Mouse (Mus musculus) gastrocnemius, adult 8-10 months (tissue): ENCODE measurements around the gene Sh3d21. TPM values are rescaled to one million over a fixed set of nuclear protein-coding genes. Genes with fewer than 3 reads are reported as not detected.
A peak's percentile ranks its signal among the peaks of the same experiment; 100 is the strongest.

Experiments
- DNase-seq, 2 experiments: peaks; one replicate each; pipeline ENCODE4 v3.0.0; 2022; ENCODE audit warnings: low spot score in 2 of 2
- total RNA-seq, 4 experiments: library from RNA; stranded (reverse); gene quantifications; 2 replicates each; pipeline ENCODE4 v1.2.4; 2022

Sh3d21 gene
- total RNA-seq, 4 experiments from 2014 or later = 0.46 to 0.86 (median 0.68) TPM

DNA sequence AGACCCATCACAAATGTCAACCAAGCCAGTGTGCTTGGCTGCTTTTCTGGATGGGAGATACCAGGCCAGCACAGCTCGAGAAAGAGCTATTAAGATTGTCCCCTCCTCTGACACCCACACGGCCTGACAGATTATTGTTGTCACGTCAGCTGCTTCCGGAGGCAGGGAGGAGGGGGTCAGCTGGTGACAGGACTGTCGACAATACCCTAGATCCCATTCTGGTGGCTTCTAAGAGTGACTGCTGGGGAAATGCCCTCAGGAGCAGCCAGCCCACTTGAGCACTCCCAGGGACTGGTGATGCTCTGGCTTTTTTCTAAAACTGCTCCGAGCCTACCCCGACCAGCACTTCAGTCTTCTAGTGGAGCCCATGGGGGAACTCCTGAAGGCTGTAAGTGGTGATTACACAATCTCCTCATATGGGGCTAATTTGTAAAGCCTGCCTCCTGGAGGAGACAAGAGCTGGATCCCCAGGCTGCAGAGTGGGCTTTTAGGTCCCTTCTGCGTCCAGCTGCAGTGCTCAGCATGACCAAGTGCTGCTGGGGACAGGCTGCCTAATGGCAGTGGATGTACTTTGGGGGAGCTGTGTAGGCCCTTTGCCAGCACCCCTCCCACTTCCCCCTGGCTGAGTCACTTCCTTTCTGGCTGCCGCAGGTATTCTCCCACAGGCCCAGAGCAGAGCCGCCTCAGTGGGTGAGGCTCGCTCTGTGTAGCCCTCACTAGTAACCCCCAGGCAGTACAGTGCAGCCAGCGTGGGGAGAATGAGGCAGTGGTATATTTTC lies 52.7 kb downstream of the Sh3d21 start:
- peak; percentile 81 to 84 for DNase-seq

DNA sequence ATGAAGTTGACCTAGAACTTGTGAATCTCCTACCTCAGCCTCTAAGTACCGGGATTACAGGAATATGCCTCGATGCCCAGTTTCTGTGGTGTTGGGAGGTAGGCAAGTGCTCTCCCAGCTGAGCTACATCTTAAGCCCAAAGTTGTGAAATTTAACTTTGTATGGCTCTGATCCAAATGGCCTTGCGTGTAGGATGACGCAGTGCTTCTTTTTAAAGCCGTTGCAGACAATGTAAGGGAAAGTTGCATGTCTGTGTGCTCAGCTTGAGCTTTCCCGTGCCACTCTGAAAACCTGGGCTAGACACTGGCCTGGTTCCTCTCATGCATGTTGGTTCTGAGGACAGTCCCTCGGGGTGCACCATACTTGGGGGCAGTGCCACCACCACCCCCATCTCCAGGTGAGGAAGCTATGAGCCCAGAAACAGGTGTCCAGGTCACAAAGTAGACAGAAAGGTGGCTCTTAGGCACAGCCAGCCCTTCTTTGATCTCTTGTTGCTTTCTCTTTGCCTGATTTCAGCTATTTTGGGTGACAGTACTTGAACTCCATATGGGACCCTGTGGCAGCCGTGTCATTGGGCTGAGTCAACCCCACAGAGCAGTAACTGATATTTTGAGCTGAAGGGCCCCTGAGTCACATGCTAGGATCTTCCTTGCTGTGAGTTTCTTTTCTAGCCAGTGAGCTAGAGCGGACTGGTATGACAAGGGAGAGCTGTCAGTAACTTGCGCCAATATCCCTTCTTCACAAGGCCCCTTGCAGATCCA lies 53.5 kb downstream of the Sh3d21 start:
- DNase-seq = no peak

DNA sequence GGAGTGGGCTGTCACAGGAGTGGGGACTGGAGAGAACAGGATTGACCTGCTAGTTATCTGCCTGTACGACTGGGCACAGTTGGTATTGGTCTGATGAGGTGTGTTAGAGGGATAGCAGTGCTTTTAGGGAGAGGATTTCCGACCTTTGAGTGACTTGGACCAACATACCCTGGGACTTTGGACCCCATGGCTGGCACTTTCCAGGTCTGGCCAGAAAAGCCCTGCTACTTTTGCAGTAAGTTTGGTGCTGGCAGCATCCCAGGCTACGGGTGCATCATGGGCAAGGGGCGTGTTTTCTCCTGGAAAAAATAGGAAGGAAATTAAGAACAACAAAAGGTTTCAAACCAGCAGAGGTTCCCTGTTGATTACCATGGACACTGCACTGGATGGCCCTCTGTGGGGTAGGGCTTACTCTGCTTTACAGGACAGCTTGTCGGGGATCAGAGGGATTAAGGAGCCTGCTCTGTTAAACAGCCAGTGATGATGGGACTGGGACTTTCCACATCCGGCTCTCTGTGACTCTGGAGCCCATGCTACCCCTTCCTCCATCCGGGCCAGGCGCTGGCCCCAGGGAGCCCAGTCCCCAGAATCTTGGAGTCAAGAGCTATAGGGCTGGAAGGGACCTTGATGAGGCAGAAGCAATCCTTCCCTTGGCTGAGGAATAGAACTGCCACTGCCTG lies 55.1 kb downstream of the Sh3d21 start:
- no peak for DNase-seq

DNA sequence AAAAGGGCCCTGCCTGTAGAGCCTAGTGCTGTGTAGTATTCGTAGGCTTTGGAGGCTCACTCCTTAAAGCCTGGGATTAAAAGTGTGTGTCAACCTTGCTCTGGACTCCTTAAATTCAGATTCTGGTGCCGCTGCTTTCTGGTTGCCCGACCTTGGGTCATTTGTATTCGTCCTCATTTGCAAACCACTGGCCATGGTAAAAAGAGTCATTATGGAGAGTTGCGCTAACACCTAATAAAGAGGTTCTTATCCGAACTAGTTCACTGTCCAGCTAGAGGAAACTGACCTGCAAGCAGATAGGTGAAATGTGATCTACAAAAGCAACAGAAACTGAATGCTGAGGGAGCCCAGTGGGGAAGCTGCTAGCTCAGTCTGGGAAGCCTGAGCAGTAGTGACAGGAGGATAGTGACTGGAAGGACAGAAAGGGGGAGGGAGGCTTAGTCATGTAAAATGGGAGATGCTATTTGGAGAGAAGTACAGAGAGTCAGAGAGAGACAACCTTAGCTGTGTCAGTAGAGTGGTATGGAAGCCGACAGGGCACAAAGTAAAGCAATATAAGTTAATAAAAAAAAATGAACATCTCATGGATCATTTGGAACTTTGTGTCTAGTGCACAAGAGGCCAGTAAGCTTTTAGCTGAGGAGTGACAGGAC lies 58.0 kb downstream of the Sh3d21 start:
- no peak for DNase-seq

DNA sequence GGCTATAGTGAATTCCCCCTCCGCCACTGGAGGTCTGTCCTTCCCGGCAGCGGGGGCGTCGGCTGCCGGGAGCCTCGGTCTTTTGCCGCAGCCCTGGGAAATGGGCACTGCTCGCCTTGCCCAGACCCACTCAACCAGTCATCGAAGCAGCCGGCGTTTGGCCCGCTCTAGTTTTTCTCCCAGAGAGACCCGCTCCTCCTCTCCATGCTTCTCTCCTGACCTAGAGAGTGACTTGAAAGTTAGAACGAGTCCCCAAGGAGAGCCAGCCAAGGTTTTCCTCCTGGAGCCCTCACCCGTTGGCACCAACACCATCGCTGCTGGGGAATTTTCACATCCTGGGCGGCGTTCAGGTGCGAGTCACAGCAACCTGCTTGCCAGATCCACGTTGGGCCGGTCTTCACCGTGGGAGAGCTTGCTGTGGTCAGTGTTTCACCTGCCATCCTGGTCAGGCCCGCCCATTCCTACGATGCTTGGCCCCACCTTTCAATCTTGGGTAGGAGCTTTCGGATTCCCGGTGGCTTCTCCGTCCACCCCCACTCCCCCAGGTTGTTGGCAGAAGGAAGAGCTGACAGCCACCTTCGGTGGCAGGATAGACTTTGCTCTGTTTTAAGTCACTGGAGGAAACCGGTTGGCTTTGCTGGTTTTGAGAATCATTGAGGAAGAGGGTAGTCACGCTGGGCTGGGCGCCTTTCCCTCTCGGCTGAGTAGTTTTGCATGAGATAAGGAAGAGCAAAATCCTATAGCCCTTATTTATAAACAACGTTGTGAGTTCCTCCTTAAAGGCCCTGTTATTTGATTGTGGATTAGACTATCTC lies 58.8 kb downstream of the Sh3d21 start:
- no peak for DNase-seq

DNA sequence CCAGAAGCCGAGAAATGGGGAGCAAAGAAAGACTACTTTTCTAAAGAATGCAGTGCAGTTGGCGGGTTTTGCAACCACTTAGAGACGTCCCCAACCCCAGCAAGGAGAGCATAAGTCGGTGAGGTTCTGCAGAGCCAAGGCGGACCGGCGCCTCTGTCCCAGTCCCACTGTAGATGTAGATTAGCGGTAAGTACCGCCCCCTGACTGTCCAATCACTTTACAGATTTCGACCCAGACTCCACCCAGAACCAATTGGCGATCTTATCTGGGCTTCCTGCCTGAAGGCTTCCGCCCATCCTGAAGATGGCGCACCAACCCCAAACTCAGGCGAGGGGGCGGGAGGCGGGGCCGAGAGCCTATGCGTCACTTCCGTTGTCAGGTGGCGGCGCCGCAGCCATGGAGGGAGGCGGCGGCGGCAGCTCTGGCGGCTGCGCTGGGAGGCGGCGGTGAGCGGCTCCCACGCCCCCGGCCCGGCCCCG lies 59.7 kb downstream of the Sh3d21 start, which contains the start of gene Stk40:
Gene Stk40 (plus strand): TSS at position 368 of the 479 bp plus-strand sequence.
- DNase-seq = peak; percentile 90 to 93

DNA sequence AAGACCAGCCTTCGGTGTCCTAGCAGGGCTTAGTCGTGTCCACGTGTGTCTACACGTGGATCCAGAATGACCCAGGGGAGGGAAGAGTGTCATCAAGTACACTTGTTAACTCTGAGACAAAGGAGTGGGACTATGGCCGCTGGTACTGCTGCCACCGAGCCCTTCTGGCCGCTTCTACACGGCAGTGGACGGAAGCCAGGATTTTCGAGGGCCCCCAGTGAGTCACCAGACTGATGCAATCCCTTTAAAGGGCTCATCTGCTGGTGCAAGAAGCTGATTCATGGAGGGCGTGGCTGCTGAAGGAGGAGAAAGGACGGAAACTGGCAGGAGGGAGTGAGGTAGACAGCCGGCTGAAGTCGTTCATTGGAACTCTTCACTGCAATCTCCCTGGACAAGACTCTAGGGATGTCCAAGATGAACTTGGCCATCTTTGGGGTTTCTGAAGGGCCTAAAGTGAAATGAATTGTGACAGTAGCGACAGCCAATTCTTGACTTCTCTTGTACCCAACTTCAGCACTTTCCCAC lies 60.2 kb downstream of the Sh3d21 start:
- peak; percentile 86 to 91 for DNase-seq

DNA sequence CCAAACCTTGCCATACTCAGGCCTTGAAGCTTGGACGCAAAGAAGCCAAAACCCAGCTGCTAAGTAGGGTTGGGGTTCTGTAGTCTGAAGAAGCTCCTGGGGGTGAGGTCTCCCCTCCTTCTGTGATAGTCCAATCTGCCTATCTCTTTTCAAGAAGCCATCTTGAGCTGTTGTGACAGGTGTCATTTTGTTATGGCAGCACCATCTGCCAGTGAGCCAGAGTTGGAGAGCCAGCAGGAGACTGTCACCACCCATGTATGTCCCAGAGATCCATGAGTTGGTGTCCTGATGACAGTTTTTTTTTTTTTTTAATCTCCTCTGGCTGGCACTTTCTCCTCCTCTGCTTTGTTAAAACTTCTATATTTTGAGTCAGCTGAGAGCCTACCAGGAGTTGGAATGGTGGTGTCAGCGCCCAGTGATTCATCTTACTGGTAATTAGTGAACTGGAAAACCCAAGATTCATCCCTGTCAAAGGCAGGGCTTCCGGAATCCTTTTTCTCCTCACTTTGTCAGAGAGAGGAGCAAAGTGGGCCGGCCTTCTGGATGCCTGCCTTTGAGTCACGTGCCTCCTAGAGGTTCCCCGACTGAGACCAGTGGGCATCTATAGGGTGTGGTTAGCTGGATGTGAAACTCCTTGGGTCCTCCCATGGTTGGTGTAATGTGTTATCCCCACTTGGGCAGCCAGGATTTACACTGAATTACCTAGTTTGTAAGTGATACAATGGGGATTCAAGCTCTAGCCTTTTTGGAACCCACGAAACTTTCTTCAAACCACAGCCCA lies 61.0 kb downstream of the Sh3d21 start:
- peak in 1 of 2 experiments; percentile 33 for DNase-seq

DNA sequence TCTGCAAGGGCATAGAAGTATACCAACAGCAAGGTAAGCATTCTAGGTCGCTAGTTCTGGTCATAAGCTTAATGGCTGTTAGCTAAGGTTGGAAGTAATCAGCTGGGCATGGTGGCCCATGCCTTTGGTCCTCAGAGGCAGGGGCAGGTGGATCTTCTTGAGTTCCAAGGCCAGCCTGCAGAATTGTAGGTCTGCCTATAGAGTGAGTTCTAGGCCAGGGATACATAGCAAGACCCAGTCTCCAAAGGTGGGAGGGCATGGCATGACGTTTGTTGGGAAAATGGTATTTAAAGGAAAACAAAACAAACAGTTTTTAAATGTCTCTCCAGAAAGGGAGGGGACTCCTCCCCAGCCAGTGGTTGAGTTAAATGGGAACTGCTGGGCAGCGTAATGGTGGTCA lies 62.5 kb downstream of the Sh3d21 start:
- no peak for DNase-seq

Other genes with a start within 250 kb of the Sh3d21 start
- gene Csf3r, start 138.9 kb downstream of the Sh3d21 start, total RNA-seq = under 1 TPM; 0.10 to 0.44 (median 0.36) TPM
- 10 to 100 TPM; 62.8 to 70.5 (median 66.0) TPM for gene Mrps15, start 116.6 kb downstream of the Sh3d21 start, total RNA-seq
- 1 to 10 TPM; 1.2 to 3.2 (median 2.9) TPM for gene Oscp1, start 104.9 kb downstream of the Sh3d21 start, total RNA-seq
- 10 to 100 TPM in 1 of 4 experiments, 1 to 10 TPM in 3; 8.8 to 10.9 (median 9.4) TPM for gene Lsm10, start 66.9 kb downstream of the Sh3d21 start, total RNA-seq
- gene Stk40, start 59.5 kb downstream of the Sh3d21 start, total RNA-seq = 100 to 1,000 TPM; 122 to 135 (median 128) TPM
- 1 to 10 TPM; 2.0 to 4.9 (median 2.6) TPM for gene Eva1b, start 15.7 kb downstream of the Sh3d21 start, total RNA-seq
- gene Thrap3, start 39.3 kb upstream of the Sh3d21 start, total RNA-seq = 100 to 1,000 TPM in 3 of 4 experiments, 10 to 100 TPM in 1; 95.8 to 107 (median 105) TPM
- gene Map7d1, start 92.9 kb upstream of the Sh3d21 start, total RNA-seq = 100 to 1,000 TPM; 138 to 195 (median 173) TPM
- gene Trappc3, start 98.8 kb upstream of the Sh3d21 start, total RNA-seq = 10 to 100 TPM; 19.7 to 23.2 (median 22.3) TPM
- gene Col8a2, start 123.3 kb upstream of the Sh3d21 start, total RNA-seq = 1 to 10 TPM in 2 of 4 experiments, under 1 TPM in 2; 0.46 to 1.6 (median 1.1) TPM
- gene Adprhl2, start 158.2 kb upstream of the Sh3d21 start, total RNA-seq = 1 to 10 TPM; 8.1 to 9.5 (median 9.0) TPM
- gene Tekt2, start 162.2 kb upstream of the Sh3d21 start, total RNA-seq = under 1 TPM in 3 of 4 experiments, not detected in 1; 0.17 to 0.87 (median 0.40) TPM